Mouse (Mus musculus) adrenal gland, postnatal 10 days (tissue): ENCODE measurements at regions not wholly inside any gene's neighbourhood (a gene's known extent, or its start where the extent isn't known, plus 50 kb on each side); places are given as distances from the start of the nearest gene placed in this dataset.

ENCODE experiments used
- DNase-seq: peaks from one replicate; pipeline ENCODE4 v3.0.0; 2021; ENCODE audit warnings: mixed read lengths

DNA sequence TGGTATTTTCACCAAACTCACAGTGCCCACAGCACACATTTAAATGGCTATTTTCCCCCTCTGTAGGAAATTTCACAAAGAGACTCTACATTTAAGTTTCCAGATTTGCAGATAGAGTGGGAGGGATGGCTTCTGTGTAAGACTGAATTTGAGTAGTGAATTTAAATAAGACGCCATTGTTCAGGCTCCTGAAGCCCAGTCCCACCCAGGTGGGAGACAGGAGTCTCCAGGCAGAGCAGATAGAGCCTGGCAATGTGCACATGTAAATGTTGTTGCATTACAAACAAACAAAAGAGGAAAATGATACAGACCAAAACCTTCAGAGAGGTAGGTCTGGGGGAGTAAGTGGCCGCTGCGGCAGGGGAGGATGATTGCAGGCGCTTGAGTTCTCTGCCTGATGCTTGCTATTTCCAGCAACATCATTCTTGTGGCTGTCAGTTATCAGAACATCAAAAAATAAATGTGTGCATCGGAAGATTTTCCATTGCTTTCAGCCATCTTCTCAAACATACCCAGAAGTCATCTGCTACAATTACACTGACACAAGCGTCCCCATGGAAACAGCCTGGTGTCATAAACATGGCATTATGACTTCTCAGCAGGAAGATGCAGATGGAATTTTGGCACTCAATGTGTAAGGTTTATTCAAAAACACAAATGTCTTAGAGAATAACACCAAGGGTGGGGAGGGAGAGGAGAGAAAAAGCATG lies 318.5 kb downstream of the Phkb start:
- DNase-seq: no peak

DNA sequence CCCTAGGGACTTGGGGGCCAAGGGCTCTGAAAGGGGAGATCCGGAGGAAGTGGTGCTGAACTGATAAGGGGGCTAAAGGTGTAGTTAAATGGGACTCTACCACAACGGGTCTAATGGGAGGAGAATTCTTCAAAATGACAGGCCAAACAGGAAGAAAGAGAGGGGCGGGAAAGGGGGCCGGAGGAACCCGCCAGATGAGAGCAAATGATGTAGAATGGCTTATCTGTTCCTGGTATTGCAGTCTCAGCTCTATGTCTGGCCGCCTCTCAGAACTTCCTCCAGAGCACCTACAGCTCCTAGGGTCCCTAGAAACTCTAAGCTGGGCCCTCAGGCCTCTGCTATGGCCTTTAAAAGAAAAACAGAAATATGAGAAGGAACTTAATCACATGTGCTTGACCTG lies 306.8 kb downstream of the Phkb start:
- DNase-seq: no peak

DNA sequence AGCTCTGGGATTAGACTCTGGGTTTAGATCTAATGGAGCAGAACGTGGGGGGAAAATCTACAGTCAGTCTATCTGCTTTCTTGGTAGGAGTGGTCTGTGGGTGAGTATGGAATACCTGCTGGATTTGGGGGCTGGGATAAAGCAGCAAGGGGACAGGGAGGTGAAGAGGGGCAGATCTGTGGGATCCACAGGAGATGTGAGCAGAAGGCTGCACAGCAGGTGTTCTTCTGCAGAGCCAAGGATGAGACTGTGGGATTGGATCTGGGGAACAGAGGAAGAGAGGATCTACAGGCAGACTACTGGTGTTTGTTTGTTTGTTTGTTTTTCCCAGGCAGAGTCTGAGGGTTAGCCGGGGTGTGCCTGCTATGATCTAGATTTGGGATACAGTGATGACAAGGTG lies 284.5 kb downstream of the Phkb start:
- no peak for DNase-seq

DNA sequence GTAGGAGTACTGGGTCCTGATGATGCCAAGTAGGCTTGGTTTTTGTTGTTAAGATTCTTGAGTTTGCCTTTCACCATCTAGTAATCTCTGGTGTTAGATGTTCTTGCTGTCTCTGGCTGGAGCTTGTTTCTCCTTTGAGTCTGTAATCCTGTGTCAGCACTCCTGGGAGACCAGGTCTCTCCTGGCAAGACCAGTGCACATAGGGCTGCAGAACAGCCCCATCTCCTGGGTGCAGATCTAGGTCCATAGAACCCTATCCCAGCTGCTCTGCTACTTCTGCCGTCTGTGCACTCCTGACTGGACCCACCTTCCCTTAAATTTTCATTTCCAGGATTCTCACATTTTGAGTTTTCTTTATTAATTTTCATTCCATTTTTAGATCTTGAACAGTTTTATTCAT lies 283.9 kb downstream of the Phkb start:
- DNase-seq: no peak
